Mouse (Mus musculus) midbrain, embryonic 15.5 days (tissue): ENCODE measurements at regions not wholly inside any gene's neighbourhood (a gene's known extent, or its start where the extent isn't known, plus 50 kb on each side); places are given as distances from the start of the nearest gene placed in this dataset.

Experiments
- ATAC-seq: fragments of 200-750 bp; cut with Nextera tagmentation; replicated peaks from 2 replicates; pipeline ENCODE4 v1.8.0; 2017; ENCODE audit warnings: moderate TSS enrichment
- H3K27ac ChIP-seq: fragments of 300-500 bp; sonication (generic); 2 replicates; pipeline ENCODE4 v1.5.1; 2015; ENCODE audit warnings: mild to moderate bottlenecking, inconsistent platforms
- H3K27me3 ChIP-seq: fragments of 300-500 bp; sonication (generic); replicated peaks from 2 replicates; pipeline ENCODE4 v1.6.1; 2015; ENCODE audit warnings: inconsistent platforms
- H3K36me3 ChIP-seq: fragments of 300-500 bp; sonication (generic); replicated peaks from 2 replicates; pipeline ENCODE4 v1.6.1; 2015; ENCODE audit warnings: inconsistent platforms
- H3K4me1 ChIP-seq: fragments of 300-500 bp; sonication (generic); 2 replicates; pipeline ENCODE4 v1.6.1; 2015; ENCODE audit warnings: inconsistent platforms
- H3K4me2 ChIP-seq: fragments of 300-500 bp; sonication (generic); 2 replicates; pipeline ENCODE4 v1.6.1; 2015; ENCODE audit warnings: inconsistent platforms, mild to moderate bottlenecking, moderate library complexity
- H3K4me3 ChIP-seq: fragments of 300-500 bp; sonication (generic); 2 replicates; pipeline ENCODE4 v1.5.1; 2015; ENCODE audit warnings: mild to moderate bottlenecking, inconsistent platforms
- H3K9ac ChIP-seq: fragments of 300-500 bp; sonication (generic); 2 replicates; pipeline ENCODE4 v1.6.1; 2015; ENCODE audit warnings: mild to moderate bottlenecking, inconsistent platforms
- H3K9me3 ChIP-seq: fragments of 300-500 bp; sonication (generic); 2 replicates; pipeline ENCODE4 v1.6.1; 2016; ENCODE audit warnings: inconsistent platforms
- WGBS: fragments of 180-500 bp; shearing (Covaris S2); methylation state at CpG from one replicate; pipeline ENCODE4 v1.1.7; 2015; ENCODE audit warnings: mixed read lengths; 5-methylcytosine and 5-hydroxymethylcytosine counted together

GRCm38 (mm10) chr9:63087195-63087594 is 61.6 kb downstream of the Skor1 start:
- Histone ChIP-seq H3K4me3 (no peak overlapping the region), H3K27me3 (no peaks in the 10 kb centered on the region), H3K9ac (no peak overlapping the region), H3K4me1 (peaks cover 17% of the 10 kb centered on the region), H3K36me3 (no peaks in the 10 kb centered on the region), H3K9me3 (no peaks in the 10 kb centered on the region), H3K27ac (no peak overlapping the region), H3K4me2 (no peak overlapping the region)
- WGBS = 80% methylated on average over 4 of the region's 4 CpGs
- ATAC-seq = no peak

- H3K4me3 ChIP-seq = no peak overlapping the region
- no peaks in the 10 kb centered on the region for H3K36me3 ChIP-seq
- no peak overlapping the region for H3K27ac ChIP-seq
- no peaks in the 10 kb centered on the region for H3K27me3 ChIP-seq
- H3K4me1 ChIP-seq = peaks cover 11% of the 10 kb centered on the region
- 74% methylated on average over 1 of the region's 1 CpGs for WGBS
- no peak overlapping the region for H3K4me2 ChIP-seq
- ATAC-seq = no peak
- no peak overlapping the region for H3K9ac ChIP-seq
- H3K9me3 ChIP-seq = no peaks in the 10 kb centered on the region
These were observed 62.1 kb downstream of the Skor1 start for GRCm38 (mm10) chr9:63086671-63087070.

- ATAC-seq = no peak
- WGBS = 88% methylated on average over 7 of the region's 7 CpGs
- Histone ChIP-seq H3K36me3 (no peaks in the 10 kb centered on the region), H3K27me3 (no peaks in the 10 kb centered on the region), H3K27ac (no peak overlapping the region), H3K4me3 (no peak overlapping the region), H3K4me1 (no peaks in the 10 kb centered on the region), H3K4me2 (no peak overlapping the region), H3K9ac (no peak overlapping the region), H3K9me3 (no peaks in the 10 kb centered on the region)
These were observed 65.9 kb downstream of the Skor1 start for GRCm38 (mm10) chr9:63082830-63083229.

- no peaks in the 10 kb centered on the region for H3K4me1 ChIP-seq
- no peak overlapping the region for H3K4me2 ChIP-seq
- no peaks in the 10 kb centered on the region for H3K36me3 ChIP-seq
- no peak overlapping the region for H3K9ac ChIP-seq
- H3K4me3 ChIP-seq = no peak overlapping the region
- no peak overlapping the region for H3K27ac ChIP-seq
- no peak for ATAC-seq
- no peaks in the 10 kb centered on the region for H3K9me3 ChIP-seq
- no peaks in the 10 kb centered on the region for H3K27me3 ChIP-seq
- 93% methylated on average over 3 of the region's 3 CpGs for WGBS
These were observed 66.5 kb downstream of the Skor1 start for GRCm38 (mm10) chr9:63082311-63082710.

- WGBS = 93% methylated on average over 5 of the region's 5 CpGs
- H3K4me2 ChIP-seq = no peak overlapping the region
- H3K4me1 ChIP-seq = peaks cover 2% of the 10 kb centered on the region; the same call in 1 of the 2 replicates
- no peak overlapping the region for H3K9ac ChIP-seq
- no peaks in the 10 kb centered on the region for H3K9me3 ChIP-seq
- H3K27ac ChIP-seq = no peak overlapping the region
- no peak for ATAC-seq
- H3K27me3 ChIP-seq = no peaks in the 10 kb centered on the region
- H3K36me3 ChIP-seq = no peaks in the 10 kb centered on the region
- H3K4me3 ChIP-seq = no peak overlapping the region
These were observed 68.4 kb downstream of the Skor1 start for GRCm38 (mm10) chr9:63080406-63080805.

GRCm38 (mm10) chr9:63075252-63075651 is 73.5 kb downstream of the Skor1 start:
- no peaks in the 10 kb centered on the region for H3K9me3 ChIP-seq
- H3K27me3 ChIP-seq = no peaks in the 10 kb centered on the region
- H3K36me3 ChIP-seq = no peaks in the 10 kb centered on the region
- no peak overlapping the region for H3K27ac ChIP-seq
- no peak overlapping the region for H3K4me3 ChIP-seq
- no peak overlapping the region for H3K4me2 ChIP-seq
- no peak overlapping the region for H3K9ac ChIP-seq
- peaks cover 17% of the 10 kb centered on the region for H3K4me1 ChIP-seq
- WGBS = 12% methylated on average over 5 of the region's 5 CpGs
- no peak for ATAC-seq

- H3K4me2 ChIP-seq = no peak overlapping the region
- H3K9ac ChIP-seq = no peak overlapping the region
- no peaks in the 10 kb centered on the region for H3K27me3 ChIP-seq
- no peak overlapping the region for H3K27ac ChIP-seq
- H3K4me3 ChIP-seq = no peak overlapping the region
- 32% methylated on average over 7 of the region's 7 CpGs for WGBS
- no peak for ATAC-seq
- no peaks in the 10 kb centered on the region for H3K36me3 ChIP-seq
- H3K9me3 ChIP-seq = no peaks in the 10 kb centered on the region
- H3K4me1 ChIP-seq = peaks cover 17% of the 10 kb centered on the region
These were observed 74.0 kb downstream of the Skor1 start for GRCm38 (mm10) chr9:63074803-63075202.

- Histone ChIP-seq H3K27ac (no peak overlapping the region), H3K36me3 (no peaks in the 10 kb centered on the region), H3K9me3 (no peaks in the 10 kb centered on the region), H3K27me3 (no peaks in the 10 kb centered on the region), H3K4me3 (no peak overlapping the region), H3K4me2 (no peak overlapping the region), H3K4me1 (peaks cover 17% of the 10 kb centered on the region), H3K9ac (no peak overlapping the region)
- 24% methylated on average over 10 of the region's 10 CpGs for WGBS
- ATAC-seq = no peak
These were observed 74.6 kb downstream of the Skor1 start for GRCm38 (mm10) chr9:63074023-63074750.

GRCm38 (mm10) chr9:63071032-63071431 is 77.7 kb downstream of the Skor1 start:
- no peak for ATAC-seq
- WGBS = 67% methylated on average over 6 of the region's 6 CpGs
- Histone ChIP-seq H3K27me3 (no peaks in the 10 kb centered on the region), H3K36me3 (no peaks in the 10 kb centered on the region), H3K4me3 (no peak overlapping the region), H3K4me1 (peaks cover 17% of the 10 kb centered on the region), H3K27ac (no peak overlapping the region), H3K9ac (no peak overlapping the region), H3K4me2 (no peak overlapping the region), H3K9me3 (no peaks in the 10 kb centered on the region)

- H3K36me3 ChIP-seq = no peaks in the 10 kb centered on the region
- whole genome bisulfite sequencing = 78% methylated on average over 6 of the region's 6 CpGs
- peaks cover 10% of the 10 kb centered on the region for H3K4me1 ChIP-seq
- no peak overlapping the region for H3K4me2 ChIP-seq
- no peak for ATAC-seq
- no peak overlapping the region for H3K9ac ChIP-seq
- no peak overlapping the region for H3K27ac ChIP-seq
- H3K27me3 ChIP-seq = no peaks in the 10 kb centered on the region
- H3K4me3 ChIP-seq = no peak overlapping the region
- H3K9me3 ChIP-seq = no peaks in the 10 kb centered on the region
These were observed 78.8 kb downstream of the Skor1 start for GRCm38 (mm10) chr9:63069919-63070318.

GRCm38 (mm10) chr9:63067054-63067406 is 79.3 kb upstream of the Pias1 start:
- Histone ChIP-seq H3K4me3 (no peak overlapping the region), H3K9me3 (0 out of 2 replicates have a peak, but pooled peaks cover 8% of the 10 kb centered on the region), H3K4me1 (no peaks in the 10 kb centered on the region), H3K36me3 (no peaks in the 10 kb centered on the region), H3K27ac (no peak overlapping the region), H3K9ac (no peak overlapping the region), H3K4me2 (no peak overlapping the region), H3K27me3 (no peaks in the 10 kb centered on the region)
- WGBS = 76% methylated on average over 2 of the region's 2 CpGs
- no peak for ATAC-seq

- Histone ChIP-seq H3K27me3 (no peaks in the 10 kb centered on the region), H3K9ac (no peak overlapping the region), H3K27ac (no peak overlapping the region), H3K4me2 (no peak overlapping the region), H3K4me1 (no peaks in the 10 kb centered on the region), H3K36me3 (no peaks in the 10 kb centered on the region), H3K9me3 (0 out of 2 replicates have a peak, but pooled peaks cover 8% of the 10 kb centered on the region), H3K4me3 (no peak overlapping the region)
- no peak for ATAC-seq
- 87% methylated on average over 10 of the region's 10 CpGs for WGBS
These were observed 78.8 kb upstream of the Pias1 start for GRCm38 (mm10) chr9:63066384-63067053.

- no peak for ATAC-seq
These were observed 75.8 kb upstream of the Pias1 start for GRCm38 (mm10) chr9:63063525-63063924.

More at GRCm38 (mm10) chr9:63063525-63063924, 75.8 kb upstream of the Pias1 start:
- no peak overlapping the region for H3K9ac ChIP-seq
- WGBS = 96% methylated on average over 2 of the region's 2 CpGs
- H3K4me2 ChIP-seq = no peak overlapping the region
- no peaks in the 10 kb centered on the region for H3K36me3 ChIP-seq
- H3K27ac ChIP-seq = no peak overlapping the region
- H3K4me1 ChIP-seq = peaks cover 12% of the 10 kb centered on the region
- H3K9me3 ChIP-seq = 0 out of 2 replicates have a peak, but pooled peaks cover 8% of the 10 kb centered on the region
- H3K4me3 ChIP-seq = no peak overlapping the region
- H3K27me3 ChIP-seq = peaks cover 4% of the 10 kb centered on the region; the same call in 1 of the 2 replicates
